In genomic region chr14:48330965-48331622, GRCm38 (mm10) we compare ENCODE assay signal across 9 mouse cellular contexts.
DNase-seq lines count a peak whose midpoint lies in the region; ATAC-seq lines count a peak whose summit lies in the region.
"Had no signal": no experiment of that assay in that cellular context is flagged by ENCODE, and none has a peak within 500 bp of the region (broad histone marks: within the 10 kb centered on the region; RNA-seq: fewer than 3 reads in every experiment).

No protein-coding gene starts in this region.

- 0% methylated on average over 4 of the region's 4 CpGs for WGBS in lung, embryonic 16.5 days

- peaks cover 29% of the 10 kb centered on the region for H3K4me1 ChIP-seq in lung, embryonic 16.5 days (replicated peaks; ENCODE audit: control insufficient read depth, insufficient read depth, low read length)
- H3K4me1 ChIP-seq: liver, embryonic 13.5 days had no signal

- H3K36me3 ChIP-seq in lung, embryonic 16.5 days (ENCODE audit: control insufficient read depth, insufficient read depth, low read length) = no peaks in the 10 kb centered on the region
- H3K36me3 ChIP-seq: liver, embryonic 13.5 days had no signal

- no peak overlapping the region for H3K27ac ChIP-seq in lung, embryonic 16.5 days (ENCODE audit: low read length)
- H3K27ac ChIP-seq: liver, embryonic 13.5 days had no signal

- H3K27me3 ChIP-seq in lung, embryonic 16.5 days (ENCODE audit: control insufficient read depth, insufficient read depth, low read depth, low read length) = no peaks in the 10 kb centered on the region
- H3K27me3 ChIP-seq: liver, embryonic 13.5 days had no signal

- H3K4me2 ChIP-seq in lung, embryonic 16.5 days (ENCODE audit: low read depth, low read length) = peak overlapping the region; percentile 26
- H3K4me2 ChIP-seq: liver, embryonic 13.5 days had no signal

- DNase-seq in ovary, adult 18-20 months (ENCODE audit: low spot score) = peak; percentile 36
- DNase-seq in ovary, postnatal 10 days (ENCODE audit: low spot score) = no peak
- DNase-seq in embryo, embryonic 9.5 days (ENCODE audit: extremely low spot score) = peak; percentile 34
- peak; percentile 59 to 75 for DNase-seq in heart, adult 9 months (ENCODE audit: low spot score in 2 of 2)
- DNase-seq in kidney, adult 8-10 months = peak; percentile 12 to 18
- peak; percentile 65 for DNase-seq in right cerebral cortex, postnatal 10 days (ENCODE audit: low spot score in 2 of 2)
- DNase-seq: liver, embryonic 13.5 days had no signal

- ATAC-seq in lung, embryonic 16.5 days (ENCODE audit: low read depth) = peak; percentile 47; the same call in 1 of the 2 replicates
- ATAC-seq in CD4-positive, CD25-positive, alpha-beta regulatory T cell, adult 4 months = no peak

- H3K9ac ChIP-seq in lung, embryonic 16.5 days (ENCODE audit: low read length) = no peak overlapping the region
- H3K9ac ChIP-seq: liver, embryonic 13.5 days had no signal

- no peaks in the 10 kb centered on the region for H3K9me3 ChIP-seq in lung, embryonic 16.5 days (ENCODE audit: control insufficient read depth, low read length)
- H3K9me3 ChIP-seq: liver, embryonic 13.5 days had no signal

- H3K4me3 ChIP-seq in lung, embryonic 16.5 days (ENCODE audit: low read length) = no peak overlapping the region
- H3K4me3 ChIP-seq: liver, embryonic 13.5 days had no signal
